Mouse (Mus musculus): Measurements from ENCODE around the gene Slc6a21. TPM values are rescaled to one million over a fixed set of nuclear protein-coding genes. Genes with fewer than 3 reads are reported as not detected.

Gene Slc6a21
- total and polyA plus RNA-seq, 3 experiments: 0.38 TPM; not detected in 2

GRCm38 (mm10) chr7:45338161-45338911, 61.0 kb downstream of the Slc6a21 start:
- Histone ChIP-seq H3K4me3 (ENCODE audit: low read depth, low read length) (no peak overlapping the region), H3K9me3 (replicated peaks) (no peaks in the 10 kb centered on the region), H3K4me1 (ENCODE audit: insufficient read depth, low read depth, low read length) (peaks cover 40% of the 10 kb centered on the region), H3K27me3 (ENCODE audit: insufficient read depth, low read length) (peaks cover 46% of the 10 kb centered on the region), H3K36me3 (replicated peaks) (no peaks in the 10 kb centered on the region)
- DNase-seq (ENCODE audit: low spot score) (no peak), ATAC-seq (ENCODE audit: extremely low read depth, insufficient number of reproducible peaks, low FRiP score, poor library complexity, severe bottlenecking) (no peak)
- TF ChIP-seq TAL1 (conservative IDR thresholded peaks at IDR 0.05; ENCODE audit: low read depth, low read length) (no peak), GATA1 (IDR thresholded peaks at IDR 0.05; ENCODE audit: borderline replicate concordance, low read length) (no peak), CTCF (IDR thresholded peaks at IDR 0.05; ENCODE audit: low read depth, low read length) (no peak), GATA2 (IDR thresholded peaks at IDR 0.05; ENCODE audit: borderline replicate concordance, low read depth, low read length) (no peak), POLR2AphosphoS5 (IDR thresholded peaks at IDR 0.05; ENCODE audit: insufficient replicate concordance, low read depth, low read length) (no peak)

Other genes with a start within 250 kb of the Slc6a21 start
Only the 20 nearest of the 37 such genes appear.
- not detected in 2 replicates for gene Gm45713, start 141.3 kb upstream of the Slc6a21 start, total RNA-seq (2014; fragmentation: Nextera tagmentation)
- gene Gm45713, start 141.3 kb upstream of the Slc6a21 start, total RNA-seq (2017): 0.16 and 0.23 TPM in 2 replicates
- gene Gm45713, start 141.3 kb upstream of the Slc6a21 start, polyA plus RNA-seq (2012): 1.0 and 1.3 TPM in 2 replicates
- 75.7 and 76.5 TPM in 2 replicates for gene Flt3l, start 141.1 kb upstream of the Slc6a21 start, total RNA-seq (2014; fragmentation: Nextera tagmentation)
- gene Flt3l, start 141.1 kb upstream of the Slc6a21 start, total RNA-seq (2017): 41.0 and 48.6 TPM in 2 replicates
- gene Flt3l, start 141.1 kb upstream of the Slc6a21 start, polyA plus RNA-seq (2012): 31.7 and 38.8 TPM in 2 replicates
- 82.8 and 124 TPM in 2 replicates for gene Pih1d1, start 123.2 kb upstream of the Slc6a21 start, total RNA-seq (2014; fragmentation: Nextera tagmentation)
- gene Pih1d1, start 123.2 kb upstream of the Slc6a21 start, total RNA-seq (2017): 60.9 and 68.4 TPM in 2 replicates
- gene Pih1d1, start 123.2 kb upstream of the Slc6a21 start, polyA plus RNA-seq (2012): 46.4 TPM in 2 replicates
- 19.6 and 26.3 TPM in 2 replicates for gene Aldh16a1, start 122.9 kb upstream of the Slc6a21 start, total RNA-seq (2014; fragmentation: Nextera tagmentation)
- gene Aldh16a1, start 122.9 kb upstream of the Slc6a21 start, total RNA-seq (2017): 33.8 and 34.7 TPM in 2 replicates
- gene Aldh16a1, start 122.9 kb upstream of the Slc6a21 start, polyA plus RNA-seq (2012): 110 and 133 TPM in 2 replicates
- gene Slc17a7, start 113.6 kb upstream of the Slc6a21 start, total RNA-seq (2014; fragmentation: Nextera tagmentation): not detected in 2 replicates
- 0.06 and 0.11 TPM in 2 replicates for gene Slc17a7, start 113.6 kb upstream of the Slc6a21 start, total RNA-seq (2017)
- gene Slc17a7, start 113.6 kb upstream of the Slc6a21 start, polyA plus RNA-seq (2012): 0.02 and 0.08 TPM in 2 replicates
- not detected in 2 replicates for gene Gfy, start 97.9 kb upstream of the Slc6a21 start, total RNA-seq (2014; fragmentation: Nextera tagmentation)
- gene Gfy, start 97.9 kb upstream of the Slc6a21 start, total RNA-seq (2017): 0.05 and 0.06 TPM in 2 replicates
- not detected in 2 replicates for gene Gfy, start 97.9 kb upstream of the Slc6a21 start, polyA plus RNA-seq (2012)
- not detected in 2 replicates for gene Pth2, start 96.5 kb upstream of the Slc6a21 start, total RNA-seq (2014; fragmentation: Nextera tagmentation)
- not detected in 2 replicates for gene Pth2, start 96.5 kb upstream of the Slc6a21 start, total RNA-seq (2017)
- not detected in 2 replicates for gene Pth2, start 96.5 kb upstream of the Slc6a21 start, polyA plus RNA-seq (2012)
- gene Ccdc155, start 72.6 kb upstream of the Slc6a21 start, total RNA-seq (2014; fragmentation: Nextera tagmentation): not detected in 2 replicates
- not detected in 2 replicates for gene Ccdc155, start 72.6 kb upstream of the Slc6a21 start, total RNA-seq (2017)
- gene Ccdc155, start 72.6 kb upstream of the Slc6a21 start, polyA plus RNA-seq (2012): not detected in 2 replicates
- not detected in 2 replicates for gene Dkkl1, start 65.4 kb upstream of the Slc6a21 start, total RNA-seq (2014; fragmentation: Nextera tagmentation)
- gene Dkkl1, start 65.4 kb upstream of the Slc6a21 start, total RNA-seq (2017): 0.11 TPM in 1 of 2 replicates, not detected in the other
- not detected in 2 replicates for gene Dkkl1, start 65.4 kb upstream of the Slc6a21 start, polyA plus RNA-seq (2012)
- gene Tead2, start 61.8 kb upstream of the Slc6a21 start, total RNA-seq (2014; fragmentation: Nextera tagmentation): not detected in 2 replicates
- 0.38 TPM in 1 of 2 replicates, not detected in the other for gene Tead2, start 61.8 kb upstream of the Slc6a21 start, total RNA-seq (2017)
- gene Tead2, start 61.8 kb upstream of the Slc6a21 start, polyA plus RNA-seq (2012): not detected in 2 replicates
- gene Cd37, start 38.4 kb upstream of the Slc6a21 start, total RNA-seq (2014; fragmentation: Nextera tagmentation): 167 and 172 TPM in 2 replicates
- gene Cd37, start 38.4 kb upstream of the Slc6a21 start, total RNA-seq (2017): 47.3 and 48.7 TPM in 2 replicates
- gene Cd37, start 38.4 kb upstream of the Slc6a21 start, polyA plus RNA-seq (2012): 51.2 and 75.3 TPM in 2 replicates
- gene Slc6a16, start 36.4 kb upstream of the Slc6a21 start, total RNA-seq (2014; fragmentation: Nextera tagmentation): not detected in 2 replicates
- gene Slc6a16, start 36.4 kb upstream of the Slc6a21 start, total RNA-seq (2017): 0.12 and 0.27 TPM in 2 replicates
- gene Slc6a16, start 36.4 kb upstream of the Slc6a21 start, polyA plus RNA-seq (2012): not detected in 2 replicates
- gene Trpm4, start 56.3 kb downstream of the Slc6a21 start, total RNA-seq (2014; fragmentation: Nextera tagmentation): not detected in 2 replicates
- 0.23 and 0.49 TPM in 2 replicates for gene Trpm4, start 56.3 kb downstream of the Slc6a21 start, total RNA-seq (2017)
- gene Trpm4, start 56.3 kb downstream of the Slc6a21 start, polyA plus RNA-seq (2012): 0.11 and 0.21 TPM in 2 replicates
- not detected in 2 replicates for gene Hrc, start 57.8 kb downstream of the Slc6a21 start, total RNA-seq (2014; fragmentation: Nextera tagmentation)
- 0.06 and 0.16 TPM in 2 replicates for gene Hrc, start 57.8 kb downstream of the Slc6a21 start, total RNA-seq (2017)
- not detected in 2 replicates for gene Hrc, start 57.8 kb downstream of the Slc6a21 start, polyA plus RNA-seq (2012)
- gene Ppfia3, start 89.5 kb downstream of the Slc6a21 start, total RNA-seq (2014; fragmentation: Nextera tagmentation): 1.4 and 1.5 TPM in 2 replicates
- 0.41 and 0.71 TPM in 2 replicates for gene Ppfia3, start 89.5 kb downstream of the Slc6a21 start, total RNA-seq (2017)
- 1.2 and 1.4 TPM in 2 replicates for gene Ppfia3, start 89.5 kb downstream of the Slc6a21 start, polyA plus RNA-seq (2012)
- not detected in 2 replicates for gene Lin7b, start 93.1 kb downstream of the Slc6a21 start, total RNA-seq (2014; fragmentation: Nextera tagmentation)
- gene Lin7b, start 93.1 kb downstream of the Slc6a21 start, total RNA-seq (2017): 2.0 and 3.8 TPM in 2 replicates
- gene Lin7b, start 93.1 kb downstream of the Slc6a21 start, polyA plus RNA-seq (2012): 0.86 and 1.1 TPM in 2 replicates
- 154 and 174 TPM in 2 replicates for gene Snrnp70, start 118.2 kb downstream of the Slc6a21 start, total RNA-seq (2014; fragmentation: Nextera tagmentation)
- gene Snrnp70, start 118.2 kb downstream of the Slc6a21 start, total RNA-seq (2017): 319 and 333 TPM in 2 replicates
- 754 and 1,054 TPM in 2 replicates for gene Snrnp70, start 118.2 kb downstream of the Slc6a21 start, polyA plus RNA-seq (2012)
- not detected in 2 replicates for gene Kcna7, start 128.1 kb downstream of the Slc6a21 start, total RNA-seq (2014; fragmentation: Nextera tagmentation)
- 0.05 TPM in 1 of 2 replicates, not detected in the other for gene Kcna7, start 128.1 kb downstream of the Slc6a21 start, total RNA-seq (2017)
- gene Kcna7, start 128.1 kb downstream of the Slc6a21 start, polyA plus RNA-seq (2012): not detected in 2 replicates
- gene Ntf5, start 136.2 kb downstream of the Slc6a21 start, total RNA-seq (2014; fragmentation: Nextera tagmentation): not detected in 2 replicates
- gene Ntf5, start 136.2 kb downstream of the Slc6a21 start, total RNA-seq (2017): 0.23 and 0.60 TPM in 2 replicates
- 0.16 and 0.33 TPM in 2 replicates for gene Ntf5, start 136.2 kb downstream of the Slc6a21 start, polyA plus RNA-seq (2012)
- not detected in 2 replicates for gene Lhb, start 143.3 kb downstream of the Slc6a21 start, total RNA-seq (2014; fragmentation: Nextera tagmentation)
- not detected in 2 replicates for gene Lhb, start 143.3 kb downstream of the Slc6a21 start, total RNA-seq (2017)
- not detected in 2 replicates for gene Lhb, start 143.3 kb downstream of the Slc6a21 start, polyA plus RNA-seq (2012)